Mouse (Mus musculus) megakaryocyte, embryonic 14.5 days (primary cell): ENCODE results near the gene Unc13d.

Experiments
- FLI1 ChIP-seq: IDR thresholded peaks from 2 replicates; pipeline ENCODE4 v1.6.1; 2012; ENCODE audit warnings: low read length, inconsistent platforms, mixed read lengths
- GATA1 ChIP-seq: IDR thresholded peaks from 3 replicates; pipeline ENCODE4 v1.6.1; 2012; ENCODE audit warnings: mixed read lengths, low read length, inconsistent platforms, borderline replicate concordance

GRCm38 (mm10) chr11:116029086-116029865, 48.5 kb downstream of the Unc13d start:
- TF ChIP-seq GATA1 (no peak), FLI1 (no peak)
